Mouse (Mus musculus) liver (tissue): Measurements from ENCODE around the gene Add3.

Source experiments
- DNase-seq: peaks from one replicate; pipeline ENCODE4 v3.0.0-alpha.2; 2020; ENCODE audit warnings: mixed read lengths

The Add3 gene

GRCm38 (mm10) chr19:53140044-53140803 is at the start of gene Add3:
TSS of gene Add3 (plus strand) at chr19:53140443.
- peak; percentile 50 for DNase-seq

- no peak for DNase-seq
Measured at GRCm38 (mm10) chr19:53090677-53091076, 49.6 kb upstream of the Add3 start.

GRCm38 (mm10) chr19:53092251-53092650 is 48.0 kb upstream of the Add3 start:
- no peak for DNase-seq

GRCm38 (mm10) chr19:53093294-53093693 is 46.9 kb upstream of the Add3 start:
- DNase-seq = peak; percentile 44

DNA sequence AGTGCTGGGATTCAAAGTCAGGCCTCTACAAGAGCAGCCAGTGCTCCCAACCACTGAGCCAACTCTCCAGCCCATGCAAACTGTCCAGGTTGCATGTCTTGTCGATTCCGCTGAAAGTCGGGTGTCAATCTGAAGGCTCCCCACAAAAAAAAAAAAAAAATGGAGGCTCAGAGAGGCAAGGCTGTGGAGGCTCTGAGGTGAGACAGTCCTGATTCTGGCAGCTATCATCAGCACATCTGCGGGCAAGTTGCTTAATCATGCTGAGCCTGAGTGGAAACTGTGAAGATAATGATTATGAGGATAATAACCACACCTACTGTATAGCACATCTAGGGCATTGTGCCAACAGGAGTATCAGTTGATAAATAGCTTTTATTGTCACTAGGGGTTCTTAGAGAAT is 45.6 kb upstream of the Add3 start:
- DNase-seq = peak; percentile 22

- DNase-seq = no peak
Measured at GRCm38 (mm10) chr19:53101374-53102300, 38.6 kb upstream of the Add3 start.

GRCm38 (mm10) chr19:53105374-53106090 is 34.7 kb upstream of the Add3 start:
- peak; percentile 77 for DNase-seq

DNA sequence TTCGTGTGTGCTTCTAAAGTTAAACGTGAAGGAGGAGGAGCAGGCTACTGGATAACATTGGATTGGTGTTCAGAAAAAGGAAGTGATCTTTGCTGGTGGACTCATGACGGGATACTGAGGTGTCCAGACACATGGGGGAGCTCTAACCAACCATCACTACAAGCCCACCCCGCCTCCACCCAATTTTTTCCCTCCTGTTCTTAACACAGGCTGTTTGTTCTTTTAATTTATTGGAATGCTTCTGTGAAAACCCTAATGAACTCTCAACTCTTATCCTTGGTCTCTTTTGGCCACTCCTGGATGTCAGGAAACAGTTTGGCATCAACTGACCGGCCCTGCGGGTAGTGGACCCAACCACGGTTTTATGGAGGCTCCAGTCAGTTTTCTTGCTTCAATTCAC is 33.3 kb upstream of the Add3 start:
- DNase-seq = no peak

GRCm38 (mm10) chr19:53107361-53108247 is 32.6 kb upstream of the Add3 start:
- DNase-seq = no peak

- no peak for DNase-seq
Measured at GRCm38 (mm10) chr19:53111996-53112590, 28.1 kb upstream of the Add3 start.

- DNase-seq = no peak
Measured at GRCm38 (mm10) chr19:53119255-53119795, 20.9 kb upstream of the Add3 start.

DNA sequence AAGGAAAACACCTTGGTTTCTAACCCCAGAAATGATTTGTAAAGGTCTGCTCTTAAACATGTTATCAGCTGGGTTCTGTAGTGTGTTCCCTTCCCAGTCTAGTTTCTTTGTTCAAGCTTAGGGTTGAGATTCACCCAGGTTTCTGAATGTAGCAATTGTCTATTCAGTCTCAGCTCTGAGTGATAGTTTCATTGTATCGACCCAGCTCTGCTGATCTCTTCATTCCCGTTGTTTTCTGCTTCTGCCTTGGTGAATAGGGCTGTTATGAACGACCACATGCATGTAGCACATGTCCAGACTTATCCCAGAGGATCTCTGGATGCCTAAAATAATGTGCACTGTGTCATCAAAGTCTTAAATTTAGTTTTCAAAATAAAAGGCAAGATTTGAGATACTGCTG is 19.8 kb upstream of the Add3 start:
- no peak for DNase-seq

- no peak for DNase-seq
Measured at GRCm38 (mm10) chr19:53122641-53123241, 17.5 kb upstream of the Add3 start.

GRCm38 (mm10) chr19:53123301-53123700 is 16.9 kb upstream of the Add3 start:
- no peak for DNase-seq

DNA sequence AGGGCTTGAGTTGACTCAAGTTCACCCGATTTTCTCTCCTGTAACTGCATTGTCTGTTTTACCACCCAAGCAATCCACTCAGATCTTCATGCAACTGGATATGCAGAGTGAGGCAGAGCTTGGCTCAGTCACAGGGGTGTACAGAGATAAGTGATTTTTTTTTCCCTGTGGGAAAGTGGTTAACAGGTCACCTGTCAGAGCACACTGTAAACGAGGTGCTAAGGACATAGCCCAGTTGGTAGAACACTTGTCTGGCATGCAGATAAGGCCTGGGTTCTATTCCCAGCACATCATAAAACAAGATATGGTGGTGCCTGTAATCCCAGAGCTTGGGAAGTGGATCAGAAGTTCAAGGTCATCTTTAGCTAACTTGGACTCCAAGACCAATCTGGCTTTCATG is 14.6 kb upstream of the Add3 start:
- DNase-seq = no peak

- peak; percentile 69 for DNase-seq
Measured at GRCm38 (mm10) chr19:53126546-53126945, 13.7 kb upstream of the Add3 start.

DNA sequence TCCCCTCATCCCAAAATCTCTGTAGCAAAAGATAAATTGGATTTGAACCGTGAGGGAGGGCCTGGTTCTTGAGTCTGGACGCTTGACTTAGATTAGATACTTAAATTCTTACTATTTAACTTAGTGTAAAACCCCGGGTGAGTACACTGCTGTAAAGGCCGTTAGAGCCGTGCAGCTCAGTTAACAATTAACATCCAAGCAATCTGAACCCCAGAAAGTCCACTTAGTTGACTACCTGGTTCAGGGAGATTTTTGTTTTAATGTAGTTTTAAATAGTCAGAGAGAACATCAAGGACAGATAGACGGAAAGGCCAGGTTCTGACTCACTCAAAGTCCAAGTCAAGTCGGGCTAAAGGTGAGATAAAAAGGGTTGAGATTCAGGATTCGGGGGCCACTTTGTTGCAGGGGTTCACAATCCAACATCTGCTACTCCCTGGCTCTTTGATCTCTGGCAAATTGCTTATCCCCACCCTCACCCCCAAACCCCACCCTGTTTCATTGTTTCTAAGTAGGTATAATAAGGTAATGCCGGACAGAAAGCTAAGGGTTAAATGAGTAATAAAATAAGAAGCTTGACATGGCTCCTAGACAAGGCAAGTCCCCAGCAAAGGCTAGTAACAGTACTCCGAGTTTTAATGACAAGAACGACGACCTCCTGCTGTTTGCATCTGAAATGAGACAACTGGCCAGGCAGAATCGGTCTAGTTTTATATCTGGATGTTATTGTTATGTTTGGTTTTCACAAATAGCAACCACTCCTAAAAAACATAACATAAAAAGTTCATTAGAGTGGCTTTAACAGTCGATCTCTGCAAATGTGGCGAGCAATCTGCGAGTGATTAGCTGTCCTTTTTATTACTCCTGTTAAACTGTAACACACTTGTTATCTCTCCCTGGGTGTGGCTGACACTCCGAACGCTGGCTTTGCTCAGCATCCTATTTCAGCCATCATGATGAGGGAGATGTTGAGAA is 12.6 kb upstream of the Add3 start:
- no peak for DNase-seq

GRCm38 (mm10) chr19:53128494-53129337 is 11.5 kb upstream of the Add3 start:
- DNase-seq = no peak
